Comparison of ENCODE assay signal across 8 mouse cellular contexts in genomic region chr2:116899615-116900272, GRCm38 (mm10). TPM values are rescaled to one million over a fixed set of nuclear protein-coding genes. Genes with fewer than 3 reads are reported as not detected.
DNase-seq lines count a peak whose midpoint lies in the region; ATAC-seq and TF ChIP-seq lines count a peak whose summit lies in the region.

No protein-coding gene starts in this region.

- TF ChIP-seq POLR2A in embryonic fibroblast, embryonic 13.5 days (IDR thresholded peaks at IDR 0.05; ENCODE audit: low read depth, low read length), result no peak
- TF ChIP-seq POLR2A in liver, adult 2 months (IDR thresholded peaks at IDR 0.05; ENCODE audit: extremely low read depth, insufficient read depth, low read length), result no peak

- no peaks in the 10 kb centered on the region for H3K79me2 ChIP-seq in C2C12 (ENCODE audit: control insufficient read depth, insufficient read depth)
- no peaks in the 10 kb centered on the region for H3K79me2 ChIP-seq in liver, adult 2 months (ENCODE audit: control insufficient read depth, insufficient read depth, low read length)

- peak; percentile 48 for TF ChIP-seq CTCF in C2C12 (IDR thresholded peaks at IDR 0.05; ENCODE audit: control insufficient read depth, insufficient read depth, insufficient read length)
- peak; percentile 87 for TF ChIP-seq CTCF in embryonic fibroblast, embryonic 13.5 days (IDR thresholded peaks at IDR 0.05; ENCODE audit: borderline replicate concordance, insufficient read depth, low read length)
- peak; percentile 91 for TF ChIP-seq CTCF in kidney, postnatal 0 days (IDR thresholded peaks at IDR 0.05; ENCODE audit: low read depth)
- TF ChIP-seq CTCF in liver, adult 2 months (IDR thresholded peaks at IDR 0.05; ENCODE audit: low read depth, low read length), result peak; percentile 78

- H3K79me3 ChIP-seq in C2C12 (ENCODE audit: low read depth), result no peaks in the 10 kb centered on the region

- DNase-seq in brain, adult 2 months (ENCODE audit: low read depth, low spot score), result peak; percentile 96
- DNase-seq in kidney, postnatal 0 days (ENCODE audit: low spot score), result peak; percentile 80
- peak; percentile 42 for DNase-seq in liver, adult 2 months (ENCODE audit: extremely low read depth, low read depth, low spot score)
- peak; percentile 46 to 61 for DNase-seq in spleen, postnatal 36 days (ENCODE audit: low spot score in 2 of 2)

- no peaks in the 10 kb centered on the region for H3K9me3 ChIP-seq in heart, embryonic 12.5 days (replicated peaks)
- no peaks in the 10 kb centered on the region for H3K9me3 ChIP-seq in kidney, postnatal 0 days (replicated peaks; ENCODE audit: low read length)

- WGBS in heart, embryonic 12.5 days, result 18% methylated on average over 19 of the region's 19 CpGs
- WGBS in kidney, postnatal 0 days, result 10% methylated on average over 19 of the region's 19 CpGs
- WGBS in liver, adult 2 months, result 13% methylated on average over 19 of the region's 19 CpGs

- 0 out of 2 replicates have a peak, but pooled peaks have one; percentile 71 for ATAC-seq in heart, embryonic 12.5 days (ENCODE audit: insufficient number of reproducible peaks, low FRiP score)
- peak; percentile 60 for ATAC-seq in kidney, postnatal 0 days (replicated peaks; ENCODE audit: low FRiP score, low read depth)
- ATAC-seq in monocyte, adult 5-6 weeks (replicated peaks; ENCODE audit: insufficient number of reproducible peaks, low FRiP score, low TSS enrichment, poor library complexity, severe bottlenecking), result peak; percentile 34; the same call in 1 of the 2 replicates

- peak overlapping the region; percentile 49 for H3K9ac ChIP-seq in heart, embryonic 12.5 days
- peak overlapping the region; percentile 27; the same call in 1 of the 2 replicates for H3K9ac ChIP-seq in kidney, postnatal 0 days (ENCODE audit: low read depth, low read length)
- H3K9ac ChIP-seq in liver, adult 2 months (ENCODE audit: low read depth, low read length), result peak overlapping the region; percentile 41

- no peaks in the 10 kb centered on the region for H3K36me3 ChIP-seq in C2C12 (ENCODE audit: control insufficient read depth, insufficient read depth)
- H3K36me3 ChIP-seq in heart, embryonic 12.5 days, result no peaks in the 10 kb centered on the region
- H3K36me3 ChIP-seq in kidney, postnatal 0 days (ENCODE audit: insufficient read depth, low read length), result no peaks in the 10 kb centered on the region
- H3K36me3 ChIP-seq in liver, adult 2 months (ENCODE audit: control insufficient read depth, insufficient read depth, low read length), result no peaks in the 10 kb centered on the region

- peak overlapping the region; percentile 28; the same call in 1 of the 2 replicates for H3K27ac ChIP-seq in embryonic fibroblast, embryonic 13.5 days (ENCODE audit: insufficient read depth, low read length)
- no peak overlapping the region for H3K27ac ChIP-seq in heart, embryonic 12.5 days (ENCODE audit: poor library complexity, severe bottlenecking)
- no peak overlapping the region for H3K27ac ChIP-seq in kidney, postnatal 0 days
- H3K27ac ChIP-seq in liver, adult 2 months (replicated peaks; ENCODE audit: insufficient read depth, low read depth, low read length), result no peak overlapping the region

- no peak overlapping the region for H3K4me3 ChIP-seq in C2C12 (ENCODE audit: insufficient read depth, poor library complexity, severe bottlenecking)
- peak overlapping the region; percentile 25 for H3K4me3 ChIP-seq in embryonic fibroblast, embryonic 13.5 days (ENCODE audit: insufficient read depth, low read length)
- peak overlapping the region; percentile 40 for H3K4me3 ChIP-seq in heart, embryonic 12.5 days
- H3K4me3 ChIP-seq in kidney, postnatal 0 days (replicated peaks; ENCODE audit: low read depth, low read length), result peak overlapping the region; percentile 31
- 0 out of 2 replicates have a peak overlapping the region, but pooled peaks have one; percentile 5 for H3K4me3 ChIP-seq in liver, adult 2 months (ENCODE audit: insufficient read depth, low read depth, low read length)

- peak overlapping the region; percentile 75 for H3K4me2 ChIP-seq in heart, embryonic 12.5 days
- peak overlapping the region; percentile 65 for H3K4me2 ChIP-seq in kidney, postnatal 0 days (ENCODE audit: low read length)

- no peaks in the 10 kb centered on the region for H3K4me1 ChIP-seq in embryonic fibroblast, embryonic 13.5 days (ENCODE audit: control insufficient read depth, insufficient read depth, low read length)
- no peaks in the 10 kb centered on the region for H3K4me1 ChIP-seq in heart, embryonic 12.5 days (replicated peaks)
- no peaks in the 10 kb centered on the region for H3K4me1 ChIP-seq in kidney, postnatal 0 days (replicated peaks; ENCODE audit: insufficient read depth, low read length)
- peaks cover 3% of the 10 kb centered on the region; the same call in 1 of the 2 replicates for H3K4me1 ChIP-seq in liver, adult 2 months (ENCODE audit: control insufficient read depth, insufficient read depth, low read length)

- H3ac ChIP-seq in C2C12 (ENCODE audit: control insufficient read depth, insufficient read length, low read depth), result peak overlapping the region; percentile 37

- H3K27me3 ChIP-seq in C2C12 (ENCODE audit: control insufficient read depth, insufficient read depth, insufficient read length), result no peaks in the 10 kb centered on the region
- peaks cover 17% of the 10 kb centered on the region for H3K27me3 ChIP-seq in heart, embryonic 12.5 days (replicated peaks)
- H3K27me3 ChIP-seq in kidney, postnatal 0 days (ENCODE audit: insufficient read depth, low read length), result no peaks in the 10 kb centered on the region
- no peaks in the 10 kb centered on the region for H3K27me3 ChIP-seq in liver, adult 2 months (ENCODE audit: control insufficient read depth, insufficient read depth, low read length)

TF ChIP-seq in C2C12, 6 proteins besides CTCF, POLR2A, EP300 and RAD21:
- no peak for TF ChIP-seq MYOD1 (IDR thresholded peaks at IDR 0.05; ENCODE audit: control insufficient read depth, insufficient read length, low read depth)
- peak; percentile 80 for TF ChIP-seq CEBPB (IDR thresholded peaks at IDR 0.05; ENCODE audit: low read depth)
- TF ChIP-seq MYOG (IDR thresholded peaks at IDR 0.05; ENCODE audit: control insufficient read depth, extremely low read depth, insufficient read length), result no peak
- no peak for TF ChIP-seq MAX (IDR thresholded peaks at IDR 0.05)
- TF ChIP-seq FOSL1 (IDR thresholded peaks at IDR 0.05; ENCODE audit: insufficient read depth, low read length, poor library complexity, severe bottlenecking), result no peak

RNA-seq across cellular contexts. Expression of gene Tmco5, which starts 21.3 kb away (rescaled TPM):
- not detected for polyA plus RNA-seq in C2C12 (2012; fragmentation: generic; extraction: Trizol)
- not detected in 2 replicates for polyA plus RNA-seq in embryonic fibroblast, embryonic 13.5 days (2011; ENCODE audit: insufficient read length, low read depth, missing spikeins)
- polyA plus RNA-seq in heart, embryonic 12.5 days (2016; fragmentation: Nextera tagmentation; extraction: Ambion mirVana), result not detected in 2 replicates
- polyA plus RNA-seq in kidney, postnatal 0 days (2015; fragmentation: Nextera tagmentation; extraction: Ambion mirVana), result not detected in 2 replicates
- total RNA-seq in liver, adult 2 months (2014; rRNA removed), result not detected in 2 replicates
- not detected in 2 replicates for polyA plus RNA-seq in liver, adult 2 months (2012; rRNA removed)
- not detected in 3 replicates for total RNA-seq in monocyte, adult 5-6 weeks (2017)

Comparison
In these comparisons a context has a peak if more than half of its experiments do, and no peak if none do; other contexts are left out.
1. DNase-seq: peak in every context shown above with its lines; median percentile 96 in brain, adult 2 months; 80 in kidney, postnatal 0 days; 54 in spleen, postnatal 36 days; 42 in liver, adult 2 months.